ENCODE assay signal across 1 mouse cellular context in genomic region chr1:153698311-153699084, GRCm38 (mm10).
TF ChIP-seq lines count a peak whose summit lies in the region.

No protein-coding gene starts in this region.

TF ChIP-seq in myocyte, 11 proteins besides CTCF, POLR2A, EP300 and RAD21 (continued from another document):
- no peak for TF ChIP-seq MYOD1 (IDR thresholded peaks at IDR 0.05; ENCODE audit: control insufficient read depth in 1 of 3, insufficient read length in 2 of 3, low read depth in 2 of 3)
- no peak for TF ChIP-seq POLR2AphosphoS2 (IDR thresholded peaks at IDR 0.05; ENCODE audit: insufficient read length, low read depth)
